Mouse (Mus musculus): ENCODE results near the gene Rcn3. TPM values are rescaled to one million over a fixed set of nuclear protein-coding genes. Genes with fewer than 3 reads are reported as not detected.

The Rcn3 gene
- total and polyA plus RNA-seq, 3 experiments, result 16.0 to 43.0 TPM; not detected in 1

GRCm38 (mm10) chr7:45124224-45125143 is 32.5 kb upstream of the Rcn3 start, which contains the start of gene Rps11:
TSS of gene Rps11 (minus strand) at chr7:45124439.
- Histone ChIP-seq H3K9me3 (replicated peaks; ENCODE audit: insufficient read depth, low read length) (no peaks in the 10 kb centered on the region), H3K27ac (ENCODE audit: control insufficient read depth, low read depth, low read length) (peak within 1 kb of the TSS; percentile 93), H3K9ac (ENCODE audit: control insufficient read depth, low read depth, low read length, poor library complexity, severe bottlenecking) (peak within 1 kb of the TSS; percentile 97), H3K79me2 (ENCODE audit: control insufficient read depth, insufficient read depth, low read length, poor library complexity) (peaks cover 63% of the 10 kb centered on the region), H3K27me3 (ENCODE audit: control insufficient read depth in 1 of 2, insufficient read depth in 2 of 2, low read length in 2 of 2) (no peaks in the 10 kb centered on the region), H3K36me3 (ENCODE audit: control insufficient read depth in 1 of 2, insufficient read depth in 2 of 2, low read length in 2 of 2) (peaks cover 14 to 17% of the 10 kb centered on the region in 2 experiments), H3K4me1 (ENCODE audit: control insufficient read depth in 1 of 2, insufficient read depth in 2 of 2, low read length in 2 of 2) (peaks cover 0 to 22% of the 10 kb centered on the region in 2 experiments; a peak in 2 of 4 replicates), H3K4me3 (ENCODE audit: control insufficient read depth in 1 of 2, insufficient read depth in 1 of 2, low read depth in 2 of 2, low read length in 2 of 2) (peak within 1 kb of the TSS; percentile 68 to 87)
- peak in 1 of 3 experiments; percentile 35; a peak in 2 of 6 replicates for TF ChIP-seq CTCF (IDR thresholded peaks at IDR 0.05 in 2 of 3, conservative IDR thresholded peaks at IDR 0.05 in 1 of 3; ENCODE audit: control insufficient read depth in 1 of 3, insufficient read depth in 1 of 3, low read depth in 2 of 3, low read length in 3 of 3, poor library complexity in 1 of 3, severe bottlenecking in 1 of 3)
- TF ChIP-seq CHD1 (IDR thresholded peaks at IDR 0.05; ENCODE audit: low read depth, low read length), result no peak
- no peak for TF ChIP-seq RCOR1 (IDR thresholded peaks at IDR 0.05; ENCODE audit: low read depth, low read length)
- peak; percentile 86; the same call in 1 of the 2 replicates for TF ChIP-seq POLR2AphosphoS5 (IDR thresholded peaks at IDR 0.05; ENCODE audit: borderline replicate concordance, low read depth, low read length)
- TF ChIP-seq ELF1 (IDR thresholded peaks at IDR 0.05; ENCODE audit: low read depth, low read length), result no peak
- TF ChIP-seq POLR2A (IDR thresholded peaks at IDR 0.05; ENCODE audit: control insufficient read depth in 1 of 2, insufficient read depth in 1 of 2, low read depth in 1 of 2, low read length in 2 of 2, poor library complexity in 1 of 2), result peak; percentile 66 to 92; a peak in 3 of 4 replicates
- no peak for TF ChIP-seq EP300 (IDR thresholded peaks at IDR 0.05; ENCODE audit: low read depth in 1 of 2, low read length in 2 of 2)
- no peak for TF ChIP-seq CHD2 (IDR thresholded peaks at IDR 0.05; ENCODE audit: low read length)
- no peak for TF ChIP-seq MEF2A (IDR thresholded peaks at IDR 0.05; ENCODE audit: extremely low read depth, insufficient replicate concordance, low read depth, low read length, poor library complexity, severe bottlenecking)
- peak; percentile 83 for TF ChIP-seq TBP (IDR thresholded peaks at IDR 0.05; ENCODE audit: low read depth, low read length)
- no peak for TF ChIP-seq JUND (IDR thresholded peaks at IDR 0.05; ENCODE audit: low read depth, low read length)
- peak; percentile 100 for DNase-seq (ENCODE audit: low read depth, low spot score)

- Histone ChIP-seq H3K27me3 (ENCODE audit: control insufficient read depth in 1 of 2, insufficient read depth in 2 of 2, low read length in 2 of 2) (no peaks in the 10 kb centered on the region), H3K9ac (ENCODE audit: control insufficient read depth, low read depth, low read length, poor library complexity, severe bottlenecking) (peak overlapping the region; percentile 91), H3K79me2 (ENCODE audit: control insufficient read depth, insufficient read depth, low read length, poor library complexity) (peaks cover 53% of the 10 kb centered on the region), H3K36me3 (ENCODE audit: control insufficient read depth in 1 of 2, insufficient read depth in 2 of 2, low read length in 2 of 2) (peaks cover 14 to 17% of the 10 kb centered on the region in 2 experiments), H3K9me3 (replicated peaks; ENCODE audit: insufficient read depth, low read length) (no peaks in the 10 kb centered on the region), H3K4me3 (ENCODE audit: control insufficient read depth in 1 of 2, insufficient read depth in 1 of 2, low read depth in 2 of 2, low read length in 2 of 2) (peak overlapping the region; percentile 68 to 84), H3K4me1 (ENCODE audit: control insufficient read depth in 1 of 2, insufficient read depth in 2 of 2, low read length in 2 of 2) (peaks cover 0 to 22% of the 10 kb centered on the region in 2 experiments; a peak in 2 of 4 replicates), H3K27ac (ENCODE audit: control insufficient read depth, low read depth, low read length) (peak overlapping the region; percentile 80)
- peak; percentile 67 for DNase-seq (ENCODE audit: low read depth, low spot score)
- TF ChIP-seq HCFC1 (IDR thresholded peaks at IDR 0.05; ENCODE audit: low read depth, low read length) (no peak), BHLHE40 (IDR thresholded peaks at IDR 0.05; ENCODE audit: borderline replicate concordance, low read depth, low read length) (no peak), SIN3A (IDR thresholded peaks at IDR 0.05; ENCODE audit: low read length) (no peak), MAFK (IDR thresholded peaks at IDR 0.05; ENCODE audit: borderline replicate concordance, low read depth, low read length) (no peak), TBP (IDR thresholded peaks at IDR 0.05; ENCODE audit: low read depth, low read length) (0 out of 2 replicates have a peak, but pooled peaks have one; percentile 17), MYC (IDR thresholded peaks at IDR 0.05; ENCODE audit: low read depth, low read length) (no peak), JUND (IDR thresholded peaks at IDR 0.05; ENCODE audit: low read depth, low read length) (no peak), MYB (IDR thresholded peaks at IDR 0.05; ENCODE audit: low read depth, low read length) (no peak), POLR2A (IDR thresholded peaks at IDR 0.05; ENCODE audit: control insufficient read depth in 1 of 2, insufficient read depth in 1 of 2, low read depth in 1 of 2, low read length in 2 of 2, poor library complexity in 1 of 2) (peak; percentile 25 to 55; a peak in 2 of 4 replicates), MAX (IDR thresholded peaks at IDR 0.05; ENCODE audit: low read length) (no peak), CTCF (IDR thresholded peaks at IDR 0.05 in 2 of 3, conservative IDR thresholded peaks at IDR 0.05 in 1 of 3; ENCODE audit: control insufficient read depth in 1 of 3, insufficient read depth in 1 of 3, low read depth in 2 of 3, low read length in 3 of 3, poor library complexity in 1 of 3, severe bottlenecking in 1 of 3) (no peak), NELFE (IDR thresholded peaks at IDR 0.05; ENCODE audit: low read depth, low read length) (no peak)
Observed at GRCm38 (mm10) chr7:45123186-45123570, 31.2 kb upstream of the Rcn3 start.

Measured in MEL (cell line).